Mouse (Mus musculus): Measurements from ENCODE around the gene Cenpf. TPM values are rescaled to one million over a fixed set of nuclear protein-coding genes. Genes with fewer than 3 reads are reported as not detected.

The Cenpf gene
- total RNA-seq, 1 experiment from 2014 or later = 6.9 TPM

Other genes starting within 250 kb of the Cenpf start
- 0.68 to 0.95 TPM (median 0.75 TPM) in 3 replicates for gene Ptpn14, start 40.2 kb upstream of the Cenpf start, total RNA-seq (2017)
- gene Smyd2, start 234.3 kb upstream of the Cenpf start, total RNA-seq (2017) = 0.76 to 3.5 TPM (median 0.96 TPM) in 3 replicates

Data from monocyte, adult 5-6 weeks (primary cell).